Mouse (Mus musculus): ENCODE data around the gene Mapk8ip3.

- TF ChIP-seq POLR2A (IDR thresholded peaks at IDR 0.05; ENCODE audit: insufficient read depth, low read length) (no peak), CTCF (IDR thresholded peaks at IDR 0.05; ENCODE audit: low read depth, low read length) (no peak)
These were observed 33.0 kb downstream of the Mapk8ip3 start for GRCm38 (mm10) chr17:24903767-24904166.
